Mouse (Mus musculus): ENCODE results near the gene Man2c1.

DNA sequence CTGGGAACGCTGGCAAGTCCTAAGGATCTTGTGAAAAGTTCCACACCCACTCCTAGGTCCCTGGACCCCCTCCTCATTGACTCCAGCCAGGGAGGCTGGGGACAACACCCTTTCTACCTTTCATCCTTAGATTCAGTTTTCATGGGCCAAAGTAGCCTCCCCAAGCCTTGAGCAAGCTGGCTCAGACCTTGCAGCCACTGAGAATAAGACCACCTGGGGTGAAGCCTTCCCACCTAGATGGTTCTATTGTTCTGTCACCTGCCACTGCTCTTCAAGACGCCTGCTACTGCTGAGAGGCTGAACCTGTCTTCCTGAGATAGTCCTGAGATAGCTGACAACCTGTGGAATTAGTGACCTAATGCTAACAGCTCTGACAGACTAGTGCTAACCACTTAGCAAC is 32.6 kb downstream of the Man2c1 start:
- TF ChIP-seq CTCF (IDR thresholded peaks at IDR 0.05; ENCODE audit: control insufficient read depth, insufficient read depth, low read length) (no peak), POLR2A (IDR thresholded peaks at IDR 0.05; ENCODE audit: borderline replicate concordance, control insufficient read depth, low read depth, low read length) (no peak)

All from bone marrow, adult 2 months (tissue).